In the genomic region with DNA sequence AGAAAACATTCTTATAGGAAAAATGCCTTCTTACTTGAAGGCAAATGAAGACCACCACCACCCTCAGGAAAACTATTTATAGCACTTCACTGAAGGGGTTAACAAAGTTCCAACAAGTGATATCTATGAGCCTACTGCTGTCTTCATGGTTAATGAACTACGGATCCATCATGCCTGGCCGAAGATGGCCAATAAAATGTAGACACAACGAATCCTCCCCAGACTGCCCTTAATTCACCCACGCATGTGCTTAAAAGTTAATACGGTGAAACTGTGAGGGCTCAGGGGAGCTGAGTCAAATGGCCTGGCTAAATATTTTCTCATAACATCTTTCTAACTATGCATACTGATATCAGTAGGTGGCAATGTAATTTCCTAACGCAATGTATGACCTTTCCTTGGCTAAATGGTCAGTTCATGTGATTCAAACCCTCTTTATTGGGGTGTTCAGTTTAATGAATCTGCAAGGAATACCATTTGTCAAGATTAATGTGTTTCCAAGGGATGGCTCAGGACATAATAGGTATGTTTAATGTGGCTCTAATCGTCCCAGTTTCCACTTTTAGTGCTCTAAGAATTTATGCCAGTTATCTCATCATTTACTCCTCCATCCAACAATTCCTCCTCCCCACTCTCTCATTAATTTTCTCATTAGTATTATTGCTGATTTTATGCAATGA, we compare ENCODE assay signal across 16 mouse cellular contexts. TPM values are rescaled to one million over a fixed set of nuclear protein-coding genes. Genes with fewer than 3 reads are reported as not detected.
"Had no signal": no experiment of that assay in that cellular context is flagged by ENCODE, and none has a peak within 500 bp of the region (broad histone marks: within the 10 kb centered on the region; RNA-seq: fewer than 3 reads in every experiment).

No protein-coding gene starts in this region.

- H3K27me3 ChIP-seq: limb, embryonic 12.5 days; liver, embryonic 13.5 days; midbrain, embryonic 12.5 days had no signal

- ATAC-seq: hindbrain, embryonic 16.5 days; inflammation-experienced regulatory T-cells, adult 6 months; intestine, postnatal 0 days; liver, postnatal 0 days; midbrain, embryonic 16.5 days had no signal

- H3K4me2 ChIP-seq: limb, embryonic 12.5 days; liver, embryonic 13.5 days; midbrain, embryonic 12.5 days had no signal

- H3K4me3 ChIP-seq: limb, embryonic 12.5 days; liver, embryonic 13.5 days; midbrain, embryonic 12.5 days had no signal

- DNase-seq: layer of hippocampus, adult 9-11 months; layer of hippocampus, postnatal 36 days; liver; liver, embryonic 13.5 days; liver, postnatal 0 days; thymus, postnatal 4 days had no signal

- H3K9ac ChIP-seq: limb, embryonic 12.5 days; liver, embryonic 13.5 days; liver, postnatal 0 days; midbrain, embryonic 12.5 days had no signal

- H3K4me1 ChIP-seq: liver, embryonic 13.5 days; midbrain, embryonic 12.5 days had no signal

- H3K27ac ChIP-seq: limb, embryonic 12.5 days; liver, embryonic 13.5 days; midbrain, embryonic 12.5 days; stomach, postnatal 0 days had no signal

- H3K9me3 ChIP-seq: limb, embryonic 12.5 days; liver, embryonic 13.5 days; midbrain, embryonic 12.5 days had no signal

- H3K36me3 ChIP-seq: limb, embryonic 12.5 days; liver, embryonic 13.5 days; midbrain, embryonic 12.5 days had no signal

RNA-seq across cellular contexts. Expression of a gene that starts 37.9 kb away (rescaled TPM):
- total RNA-seq: layer of hippocampus, postnatal 36 days; megakaryocyte-erythroid progenitor cell, adult 5-6 weeks had no signal
- polyA plus RNA-seq: hindbrain, embryonic 16.5 days; inflammation-experienced regulatory T-cells, adult 6 months; intestine, postnatal 0 days; liver, embryonic 13.5 days; liver, postnatal 0 days; lung, embryonic 16.5 days; midbrain, embryonic 16.5 days; neural tube, embryonic 11.5 days; stomach, postnatal 0 days had no signal
